Mouse (Mus musculus) cerebellum, adult 2 months (tissue): Measurements from ENCODE around the gene Tlx1.

Experiments used
- CTCF ChIP-seq: fragments of 200-500 bp; IDR thresholded peaks from 2 replicates; pipeline ENCODE4 v1.5.1; 2011; ENCODE audit warnings: low read depth, mild to moderate bottlenecking, control low read depth, low read length, moderate library complexity, borderline replicate concordance; ENCODE audit not compliant: insufficient read depth
- POLR2A ChIP-seq: fragments of 200-500 bp; IDR thresholded peaks from 2 replicates; pipeline ENCODE4 v1.6.1; 2011; ENCODE audit warnings: low read length, control low read depth, borderline replicate concordance; ENCODE audit not compliant: insufficient read depth

DNA sequence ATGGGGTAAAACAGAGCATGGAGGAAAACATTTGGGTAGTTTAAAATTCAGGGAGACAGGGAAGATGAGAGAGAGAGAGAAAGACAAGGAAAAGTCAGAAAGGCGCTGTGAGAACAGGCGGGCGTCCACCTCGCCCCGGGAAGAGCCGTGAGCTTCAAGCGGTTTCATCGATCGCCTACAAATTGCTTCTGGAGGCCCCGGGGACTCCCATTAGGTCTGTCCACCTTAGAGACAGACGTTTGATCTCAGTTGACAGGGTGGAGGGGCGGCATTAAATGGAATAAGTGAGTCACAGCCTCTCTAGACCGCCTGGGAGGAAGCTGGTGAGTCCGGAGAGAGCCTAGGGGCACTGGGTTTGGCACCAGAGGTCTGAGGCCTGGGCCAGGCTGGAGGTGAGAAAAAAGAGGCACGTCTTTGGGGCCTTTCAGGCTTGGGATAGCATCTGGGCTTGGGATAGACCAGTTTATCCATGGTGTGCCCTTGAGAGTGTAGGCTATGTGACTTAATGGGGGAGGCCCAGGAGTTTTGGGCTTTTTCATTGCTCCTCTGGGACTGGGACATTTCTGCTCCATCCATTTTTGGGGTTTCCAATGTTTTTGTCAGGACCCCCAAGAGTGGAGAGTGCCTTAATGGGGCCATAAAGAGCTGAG, 4.8 kb downstream of the Tlx1 start:
- TF ChIP-seq CTCF (no peak), POLR2A (no peak)
